Mouse (Mus musculus) right cerebral cortex, postnatal 14 days (tissue): ENCODE results near the gene Hectd3.

Source experiments
- DNase-seq: peaks from one replicate; pipeline ENCODE4 v3.0.0; 2022

The Hectd3 gene

GRCm38 (mm10) chr4:117018327-117018726, 23.2 kb downstream of the Hectd3 start:
- DNase-seq, result no peak

GRCm38 (mm10) chr4:117019206-117020134, 24.4 kb downstream of the Hectd3 start, which contains the start of gene Eif2b3:
Gene Eif2b3 (plus strand): TSS chr4:117019402.
- peak; percentile 92 for DNase-seq

- DNase-seq, result no peak
Observed at GRCm38 (mm10) chr4:117023469-117023868, 28.4 kb downstream of the Hectd3 start.

GRCm38 (mm10) chr4:117031105-117031504, 36.0 kb downstream of the Hectd3 start:
- DNase-seq, result no peak

GRCm38 (mm10) chr4:117039925-117040687, 45.0 kb downstream of the Hectd3 start:
- DNase-seq, result peak; percentile 53

- no peak for DNase-seq
Observed at GRCm38 (mm10) chr4:117040791-117041190, 45.7 kb downstream of the Hectd3 start.

- DNase-seq, result no peak
Observed at GRCm38 (mm10) chr4:117041283-117041721, 46.2 kb downstream of the Hectd3 start.

GRCm38 (mm10) chr4:117048836-117049235, 53.7 kb downstream of the Hectd3 start:
- no peak for DNase-seq

- DNase-seq, result no peak
Observed at GRCm38 (mm10) chr4:117049485-117049884, 54.4 kb downstream of the Hectd3 start.

- DNase-seq, result no peak
Observed at GRCm38 (mm10) chr4:117052626-117053025, 57.5 kb downstream of the Hectd3 start.

GRCm38 (mm10) chr4:117053956-117054355, 58.8 kb downstream of the Hectd3 start:
- no peak for DNase-seq
